Mouse (Mus musculus): Measurements from ENCODE around the gene Shq1. TPM values are rescaled to one million over a fixed set of nuclear protein-coding genes. Genes with fewer than 3 reads are reported as not detected.

Shq1 gene
- polyA plus RNA-seq, 1 experiment from 2014 or later, result 12.5 TPM

- Histone ChIP-seq H3K4me1 (ENCODE audit: control insufficient read depth, insufficient read depth, low read length) (peaks cover 45% of the 10 kb centered on the region), H3K4me2 (ENCODE audit: low read depth, low read length) (peak overlapping the region; percentile 57), H3K9ac (ENCODE audit: low read depth, low read length) (no peak overlapping the region), H3K36me3 (ENCODE audit: control insufficient read depth, insufficient read depth, low read length) (no peaks in the 10 kb centered on the region; the same call in 1 of the 2 replicates), H3K27ac (replicated peaks; ENCODE audit: low read depth, low read length) (peak overlapping the region; percentile 88), H3K27me3 (replicated peaks; ENCODE audit: control insufficient read depth, insufficient read depth, low read length) (no peaks in the 10 kb centered on the region), H3K4me3 (ENCODE audit: low read depth, low read length) (peak overlapping the region; percentile 5), H3K9me3 (ENCODE audit: control insufficient read depth, low read length) (no peaks in the 10 kb centered on the region)
- ATAC-seq (ENCODE audit: low read depth), result no peak
- WGBS, result 59% methylated on average over 1 of the region's 1 CpGs
- no peak for DNase-seq (ENCODE audit: low spot score)
Observed at GRCm38 (mm10) chr6:100708248-100708647, 37.3 kb upstream of the Shq1 start.

- Histone ChIP-seq H3K27ac (replicated peaks; ENCODE audit: low read depth, low read length) (peak overlapping the region; percentile 88), H3K9me3 (ENCODE audit: control insufficient read depth, low read length) (no peaks in the 10 kb centered on the region), H3K36me3 (ENCODE audit: control insufficient read depth, insufficient read depth, low read length) (no peaks in the 10 kb centered on the region; the same call in 1 of the 2 replicates), H3K4me1 (ENCODE audit: control insufficient read depth, insufficient read depth, low read length) (peaks cover 45% of the 10 kb centered on the region), H3K4me3 (ENCODE audit: low read depth, low read length) (peak overlapping the region; percentile 5), H3K4me2 (ENCODE audit: low read depth, low read length) (peak overlapping the region; percentile 57), H3K9ac (ENCODE audit: low read depth, low read length) (peak overlapping the region; percentile 6; the same call in 1 of the 2 replicates), H3K27me3 (replicated peaks; ENCODE audit: control insufficient read depth, insufficient read depth, low read length) (no peaks in the 10 kb centered on the region)
- DNase-seq (ENCODE audit: low spot score) (peak; percentile 90), ATAC-seq (ENCODE audit: low read depth) (peak; percentile 45)
- 15% methylated on average over 7 of the region's 7 CpGs for WGBS
Observed at GRCm38 (mm10) chr6:100707557-100707956, 36.6 kb upstream of the Shq1 start.

- Histone ChIP-seq H3K4me3 (ENCODE audit: low read depth, low read length) (peak overlapping the region; percentile 73), H3K4me2 (ENCODE audit: low read depth, low read length) (peak overlapping the region; percentile 57)
- no peak for ATAC-seq (ENCODE audit: low read depth)
Observed at GRCm38 (mm10) chr6:100706861-100707260, 35.9 kb upstream of the Shq1 start.

GRCm38 (mm10) chr6:100705366-100705811 lies 34.4 kb upstream of the Shq1 start:
- no peaks in the 10 kb centered on the region for H3K27me3 ChIP-seq (replicated peaks; ENCODE audit: control insufficient read depth, insufficient read depth, low read length)
- H3K9ac ChIP-seq (ENCODE audit: low read depth, low read length), result peak overlapping the region; percentile 91
- no peaks in the 10 kb centered on the region for H3K9me3 ChIP-seq (ENCODE audit: control insufficient read depth, low read length)
- peak overlapping the region; percentile 91 for H3K27ac ChIP-seq (replicated peaks; ENCODE audit: low read depth, low read length)
- WGBS, result under 1% methylated on average over 15 of the region's 15 CpGs
- H3K4me2 ChIP-seq (ENCODE audit: low read depth, low read length), result peak overlapping the region; percentile 57
- H3K4me1 ChIP-seq (ENCODE audit: control insufficient read depth, insufficient read depth, low read length), result peaks cover 45% of the 10 kb centered on the region
- no peaks in the 10 kb centered on the region for H3K36me3 ChIP-seq (ENCODE audit: control insufficient read depth, insufficient read depth, low read length)
- H3K4me3 ChIP-seq (ENCODE audit: low read depth, low read length), result peak overlapping the region; percentile 73
- ATAC-seq (ENCODE audit: low read depth), result no peak
- DNase-seq (ENCODE audit: low spot score), result peak; percentile 50

More at GRCm38 (mm10) chr6:100706861-100707260, 35.9 kb upstream of the Shq1 start:
- Histone ChIP-seq H3K4me1 (ENCODE audit: control insufficient read depth, insufficient read depth, low read length) (peaks cover 45% of the 10 kb centered on the region), H3K27me3 (replicated peaks; ENCODE audit: control insufficient read depth, insufficient read depth, low read length) (no peaks in the 10 kb centered on the region), H3K9ac (ENCODE audit: low read depth, low read length) (no peak overlapping the region), H3K27ac (replicated peaks; ENCODE audit: low read depth, low read length) (peak overlapping the region; percentile 88), H3K36me3 (ENCODE audit: control insufficient read depth, insufficient read depth, low read length) (no peaks in the 10 kb centered on the region; the same call in 1 of the 2 replicates), H3K9me3 (ENCODE audit: control insufficient read depth, low read length) (no peaks in the 10 kb centered on the region)
- no peak for DNase-seq (ENCODE audit: low spot score)
- WGBS, result 69% methylated on average over 6 of the region's 6 CpGs

DNA sequence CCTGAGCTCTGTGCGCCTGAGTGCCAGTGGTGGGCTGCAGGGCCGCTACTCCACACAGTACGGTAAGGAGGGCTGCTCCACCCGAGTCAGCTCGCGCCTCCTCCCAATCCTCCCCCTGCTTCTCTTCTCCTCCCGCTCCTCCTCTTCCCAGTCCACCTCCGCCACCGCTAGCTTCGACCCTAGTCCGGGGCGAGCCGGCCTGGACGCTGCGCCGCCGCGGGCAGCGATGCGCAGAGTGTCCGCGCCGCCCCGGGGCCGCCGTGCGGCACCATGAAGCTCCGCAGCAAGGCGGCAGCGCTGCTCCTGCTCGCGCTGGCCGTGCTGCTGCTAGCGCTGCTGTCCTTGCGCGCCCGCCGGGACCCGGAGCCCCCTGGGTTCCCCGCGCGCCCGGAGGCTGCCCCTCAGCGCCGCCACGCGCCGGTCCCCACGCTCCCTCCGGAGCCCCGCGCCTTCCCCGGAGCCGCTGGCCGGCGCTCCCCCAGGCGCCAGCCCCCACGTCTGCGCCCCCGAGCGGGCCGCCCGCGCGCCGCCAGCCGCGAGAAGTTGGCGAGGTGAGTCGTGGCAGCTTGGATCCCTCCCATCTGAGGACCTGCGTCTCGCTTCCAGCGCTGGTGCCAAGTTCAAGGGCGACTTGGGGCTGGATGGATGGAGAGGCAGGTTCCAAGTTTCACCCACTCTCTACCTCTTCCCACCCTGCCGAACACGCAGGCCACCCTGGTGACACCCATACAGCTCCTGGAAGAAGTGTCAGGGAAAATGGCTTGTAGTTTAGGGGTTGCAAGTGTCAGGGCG lies 33.8 kb upstream of the Shq1 start, which contains the start of gene Gxylt2:
Gene Gxylt2 (plus strand): TSS at position 161 of the 792 bp plus-strand sequence.
- no peaks in the 10 kb centered on the region for H3K9me3 ChIP-seq (ENCODE audit: control insufficient read depth, low read length)
- under 1% methylated on average over 42 of the region's 77 CpGs for WGBS
- peak; percentile 92 for DNase-seq (ENCODE audit: low spot score)
- no peaks in the 10 kb centered on the region for H3K36me3 ChIP-seq (ENCODE audit: control insufficient read depth, insufficient read depth, low read length)
- H3K4me2 ChIP-seq (ENCODE audit: low read depth, low read length), result peak within 1 kb of the TSS; percentile 57
- H3K27ac ChIP-seq (replicated peaks; ENCODE audit: low read depth, low read length), result peak within 1 kb of the TSS; percentile 91
- no peaks in the 10 kb centered on the region for H3K27me3 ChIP-seq (replicated peaks; ENCODE audit: control insufficient read depth, insufficient read depth, low read length)
- peak; percentile 95 for ATAC-seq (ENCODE audit: low read depth)
- H3K4me3 ChIP-seq (ENCODE audit: low read depth, low read length), result peak within 1 kb of the TSS; percentile 73
- peak within 1 kb of the TSS; percentile 91 for H3K9ac ChIP-seq (ENCODE audit: low read depth, low read length)
- H3K4me1 ChIP-seq (ENCODE audit: control insufficient read depth, insufficient read depth, low read length), result peaks cover 43% of the 10 kb centered on the region

GRCm38 (mm10) chr6:100704197-100704573 lies 33.2 kb upstream of the Shq1 start:
- H3K9ac ChIP-seq (ENCODE audit: low read depth, low read length), result peak overlapping the region; percentile 91
- no peaks in the 10 kb centered on the region for H3K36me3 ChIP-seq (ENCODE audit: control insufficient read depth, insufficient read depth, low read length)
- WGBS, result 24% methylated on average over 8 of the region's 8 CpGs
- H3K4me3 ChIP-seq (ENCODE audit: low read depth, low read length), result peak overlapping the region; percentile 73
- ATAC-seq (ENCODE audit: low read depth) (no peak), DNase-seq (ENCODE audit: low spot score) (no peak)
- H3K27me3 ChIP-seq (replicated peaks; ENCODE audit: control insufficient read depth, insufficient read depth, low read length), result no peaks in the 10 kb centered on the region
- H3K4me1 ChIP-seq (ENCODE audit: control insufficient read depth, insufficient read depth, low read length), result peaks cover 37% of the 10 kb centered on the region
- peak overlapping the region; percentile 57 for H3K4me2 ChIP-seq (ENCODE audit: low read depth, low read length)
- no peaks in the 10 kb centered on the region for H3K9me3 ChIP-seq (ENCODE audit: control insufficient read depth, low read length)
- peak overlapping the region; percentile 91 for H3K27ac ChIP-seq (replicated peaks; ENCODE audit: low read depth, low read length)

- H3K36me3 ChIP-seq (ENCODE audit: control insufficient read depth, insufficient read depth, low read length), result no peaks in the 10 kb centered on the region
- H3K4me3 ChIP-seq (ENCODE audit: low read depth, low read length), result no peak overlapping the region
- H3K9me3 ChIP-seq (ENCODE audit: control insufficient read depth, low read length), result no peaks in the 10 kb centered on the region
- H3K27ac ChIP-seq (replicated peaks; ENCODE audit: low read depth, low read length), result no peak overlapping the region
- ATAC-seq (ENCODE audit: low read depth) (no peak), DNase-seq (ENCODE audit: low spot score) (no peak)
- H3K4me2 ChIP-seq (ENCODE audit: low read depth, low read length), result no peak overlapping the region
- H3K27me3 ChIP-seq (replicated peaks; ENCODE audit: control insufficient read depth, insufficient read depth, low read length), result no peaks in the 10 kb centered on the region
- H3K9ac ChIP-seq (ENCODE audit: low read depth, low read length), result no peak overlapping the region
- H3K4me1 ChIP-seq (ENCODE audit: control insufficient read depth, insufficient read depth, low read length), result peaks cover 11% of the 10 kb centered on the region; the same call in 1 of the 2 replicates
- WGBS, result 39% methylated on average over 5 of the region's 5 CpGs
Observed at GRCm38 (mm10) chr6:100700774-100701173, 29.8 kb upstream of the Shq1 start.

GRCm38 (mm10) chr6:100699986-100700385 lies 29.0 kb upstream of the Shq1 start:
- WGBS, result 82% methylated on average over 5 of the region's 5 CpGs
- Histone ChIP-seq H3K27ac (replicated peaks; ENCODE audit: low read depth, low read length) (no peak overlapping the region), H3K9ac (ENCODE audit: low read depth, low read length) (no peak overlapping the region), H3K4me3 (ENCODE audit: low read depth, low read length) (no peak overlapping the region), H3K9me3 (ENCODE audit: control insufficient read depth, low read length) (no peaks in the 10 kb centered on the region), H3K4me1 (ENCODE audit: control insufficient read depth, insufficient read depth, low read length) (peaks cover 11% of the 10 kb centered on the region; the same call in 1 of the 2 replicates), H3K36me3 (ENCODE audit: control insufficient read depth, insufficient read depth, low read length) (no peaks in the 10 kb centered on the region), H3K4me2 (ENCODE audit: low read depth, low read length) (no peak overlapping the region), H3K27me3 (replicated peaks; ENCODE audit: control insufficient read depth, insufficient read depth, low read length) (no peaks in the 10 kb centered on the region)
- DNase-seq (ENCODE audit: low spot score) (no peak), ATAC-seq (ENCODE audit: low read depth) (no peak)

All from embryonic facial prominence, embryonic 14.5 days (tissue).